Mouse (Mus musculus) embryonic fibroblast, embryonic 13.5 days (primary cell): ENCODE results near the gene Hoxa11.

Source experiments
- CTCF ChIP-seq: IDR thresholded peaks from 2 replicates; pipeline ENCODE4 v1.5.1; 2011; ENCODE audit warnings: mild to moderate bottlenecking, control low read depth, low read length, moderate library complexity, borderline replicate concordance; ENCODE audit not compliant: insufficient read depth
- POLR2A ChIP-seq: IDR thresholded peaks from 2 replicates; pipeline ENCODE4 v1.6.1; 2011; ENCODE audit warnings: low read depth, mild to moderate bottlenecking, control low read depth, low read length, moderate library complexity

- no peak for TF ChIP-seq CTCF
- 0 out of 2 replicates have a peak, but pooled peaks have one; percentile 18 for TF ChIP-seq POLR2A
Observed at GRCm38 (mm10) chr6:52222729-52223128, 22.9 kb downstream of the Hoxa11 start.
